Mouse (Mus musculus) frontal cortex, postnatal 36 days (tissue): ENCODE measurements around the gene Unc93a2.
"Not testable (repeated sequence)": the region's sequence is repeated elsewhere in the genome, so short reads cannot be mapped to it uniquely, and the experiment has no call there.

Experiments
- DNase-seq, 2 experiments: peaks; one replicate each; pipeline ENCODE4 v3.0.0; 2022; ENCODE audit warnings: low spot score in 2 of 2

Unc93a2 gene

DNA sequence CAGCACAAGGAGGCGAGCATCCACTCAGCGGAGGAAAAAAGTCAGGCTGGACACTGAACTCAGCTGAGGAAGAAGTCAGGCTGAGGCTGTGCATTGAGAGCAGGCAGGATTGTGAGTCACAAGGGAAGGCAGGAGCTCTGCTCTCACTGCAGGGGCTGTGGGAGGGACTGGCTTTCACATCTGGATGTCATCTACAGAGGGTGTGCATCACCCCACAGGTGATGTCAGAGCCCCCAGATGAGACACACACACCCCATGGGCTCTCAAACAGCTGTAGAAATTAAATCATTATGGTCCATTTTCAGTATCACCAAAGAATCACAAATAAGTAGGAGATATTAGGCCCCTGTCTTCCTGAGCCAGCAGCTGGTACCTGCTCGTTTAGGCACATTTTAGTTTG, at the start of gene Unc93a2:
Unc93a2 (minus strand) TSS at position 101 of the 400 bp plus-strand sequence.
- not testable (repeated sequence) for DNase-seq

GRCm38 (mm10) chr17:7434121-7434520, 48.9 kb upstream of the Unc93a2 start:
- not testable (repeated sequence) for DNase-seq

DNA sequence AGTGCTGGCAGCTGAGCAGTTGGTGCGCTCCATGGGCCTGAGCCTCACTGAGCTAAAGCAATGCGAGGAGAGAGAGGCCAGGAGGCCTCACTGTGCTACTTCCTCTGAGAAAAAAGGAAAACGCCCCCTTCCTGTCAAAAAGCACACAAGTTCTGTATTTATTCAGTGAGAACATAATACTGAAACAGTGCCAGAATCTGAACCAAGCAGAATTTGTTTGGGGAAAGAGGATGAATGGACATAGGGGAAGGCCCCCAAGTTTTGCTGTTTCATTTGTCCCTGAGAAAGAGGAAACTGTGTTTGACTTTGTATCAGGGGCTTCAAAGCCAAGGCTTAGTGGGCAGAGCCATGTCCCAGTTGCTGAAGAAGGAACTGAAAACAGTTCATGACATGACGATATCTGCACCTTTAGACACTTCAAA, 45.0 kb upstream of the Unc93a2 start:
- DNase-seq = not testable (repeated sequence)

GRCm38 (mm10) chr17:7420191-7420973, 35.1 kb upstream of the Unc93a2 start:
- peak; percentile 6 to 22 for DNase-seq

- DNase-seq = not testable (repeated sequence)
These were observed 29.5 kb upstream of the Unc93a2 start for GRCm38 (mm10) chr17:7414601-7415310.

DNA sequence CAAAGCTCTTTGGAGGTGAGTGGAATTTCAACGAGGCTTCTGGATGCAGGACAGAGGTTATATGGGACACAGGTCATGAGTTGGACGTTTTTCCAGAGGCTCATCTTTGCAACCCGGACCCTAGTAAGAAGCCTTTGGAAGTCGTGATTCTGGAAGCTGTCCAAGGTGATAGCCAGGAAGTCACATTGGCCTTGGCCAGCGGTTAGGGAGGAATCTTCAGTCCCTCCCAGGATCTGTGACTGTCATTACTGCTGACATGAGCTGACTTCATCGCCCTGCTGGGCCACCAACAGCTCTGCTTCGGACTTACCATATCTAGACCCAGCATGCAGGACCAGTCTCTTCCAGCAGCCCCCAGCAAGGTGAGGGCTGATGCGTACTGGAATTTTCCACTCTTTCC, 28.1 kb upstream of the Unc93a2 start:
- DNase-seq = not testable (repeated sequence)

DNA sequence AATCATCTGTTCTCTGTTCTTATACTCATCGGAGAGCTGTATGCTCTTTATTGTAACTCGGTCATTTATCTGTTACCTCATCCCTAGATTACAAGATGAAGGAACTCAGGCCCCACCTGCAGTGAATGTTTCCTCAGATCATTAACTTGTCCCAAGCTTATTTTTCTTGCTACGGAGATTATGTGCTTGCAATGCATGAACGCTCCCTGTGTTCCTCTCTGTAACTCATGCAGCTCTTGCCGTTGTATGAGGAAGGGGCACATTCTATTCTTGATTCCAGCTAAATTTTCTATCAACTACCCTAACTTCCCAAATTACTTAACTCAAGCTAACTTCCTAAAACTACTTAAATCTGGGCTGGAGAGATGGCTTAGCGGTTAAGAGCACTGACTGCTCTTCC, 14.5 kb upstream of the Unc93a2 start:
- not testable (repeated sequence) for DNase-seq

- not testable (repeated sequence) for DNase-seq
These were observed 13.1 kb upstream of the Unc93a2 start for GRCm38 (mm10) chr17:7398198-7398847.

- not testable (repeated sequence) for DNase-seq
These were observed 11.8 kb upstream of the Unc93a2 start for GRCm38 (mm10) chr17:7397079-7397478.

DNA sequence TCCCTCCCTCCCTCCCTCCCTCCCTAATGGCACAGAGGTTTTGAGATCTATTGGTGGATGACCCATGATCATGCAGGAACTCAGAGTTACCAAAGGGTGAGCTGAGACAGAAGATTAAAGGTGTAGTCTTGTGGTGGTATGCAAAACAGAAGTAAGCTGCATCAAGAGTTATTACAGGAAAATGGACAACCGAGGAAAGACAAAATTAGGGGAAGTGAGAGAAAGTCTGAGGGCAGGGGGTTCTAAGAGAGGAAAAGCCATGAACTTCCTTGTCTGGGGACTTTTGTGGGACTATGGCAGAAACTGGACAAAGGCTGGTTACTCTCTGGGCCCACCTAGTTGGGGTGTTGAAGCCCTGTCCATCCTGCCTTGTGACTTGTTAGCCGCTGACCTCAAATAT, 11.0 kb upstream of the Unc93a2 start:
- not testable (repeated sequence) for DNase-seq

- not testable (repeated sequence) for DNase-seq
These were observed 10.4 kb upstream of the Unc93a2 start for GRCm38 (mm10) chr17:7395671-7396070.

DNA sequence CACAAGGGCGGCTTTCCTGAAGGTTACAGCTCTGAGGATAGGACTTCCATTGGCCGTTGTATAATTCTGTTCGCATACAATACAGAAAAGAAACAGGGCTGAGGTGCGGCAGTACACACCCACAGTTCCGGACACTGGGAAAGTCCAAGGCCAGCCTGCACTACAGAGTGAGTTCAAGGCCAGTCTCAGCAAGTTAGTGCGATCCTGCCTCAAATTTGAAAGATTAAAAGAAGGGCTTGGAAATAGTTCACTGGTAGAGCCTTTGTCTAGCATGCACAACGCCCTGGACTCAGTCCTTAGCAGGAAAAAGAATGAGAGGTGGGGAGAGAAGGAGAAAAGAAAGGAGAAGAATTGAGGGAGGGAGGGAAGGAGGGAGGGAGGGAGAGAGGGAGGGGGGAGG, 9.9 kb upstream of the Unc93a2 start:
- not testable (repeated sequence) for DNase-seq

GRCm38 (mm10) chr17:7389898-7390297, 4.6 kb upstream of the Unc93a2 start:
- DNase-seq = not testable (repeated sequence)

GRCm38 (mm10) chr17:7388958-7389356, 3.7 kb upstream of the Unc93a2 start:
- DNase-seq = not testable (repeated sequence)

DNA sequence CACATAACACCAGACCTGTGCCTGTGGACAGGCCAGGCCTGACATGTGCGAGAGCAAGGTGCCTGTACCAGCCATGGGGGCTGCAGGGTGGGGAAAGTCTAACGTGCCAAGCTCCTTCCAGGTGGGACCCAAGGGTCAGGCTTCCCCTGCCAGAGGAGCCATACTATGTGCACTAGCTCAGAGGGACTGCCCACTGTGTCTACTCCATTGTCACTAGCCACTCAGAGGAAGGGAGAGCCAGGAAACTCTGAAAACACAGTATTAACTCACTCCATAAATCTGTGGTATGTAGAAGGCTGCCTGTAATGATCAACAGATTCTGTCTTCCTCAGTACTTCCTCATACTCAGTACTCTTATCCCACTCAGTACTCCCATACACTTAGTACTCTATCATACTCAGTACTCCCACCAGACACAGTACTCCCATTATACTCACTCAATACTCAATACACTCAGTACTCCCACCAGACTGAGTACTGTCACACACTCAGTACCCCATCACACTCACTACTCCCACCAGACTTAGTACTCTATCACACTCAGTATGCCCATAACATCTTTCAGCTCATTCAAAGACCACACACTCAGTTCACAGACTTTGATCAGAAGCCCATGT, 3.2 kb upstream of the Unc93a2 start:
- not testable (repeated sequence) for DNase-seq

- DNase-seq = not testable (repeated sequence)
These were observed 752 bp upstream of the Unc93a2 start for GRCm38 (mm10) chr17:7386016-7386415.

- not testable (repeated sequence) for DNase-seq
These were observed 1.8 kb downstream of the Unc93a2 start for GRCm38 (mm10) chr17:7383167-7384143.

GRCm38 (mm10) chr17:7382711-7383110, 2.6 kb downstream of the Unc93a2 start:
- not testable (repeated sequence) for DNase-seq

DNA sequence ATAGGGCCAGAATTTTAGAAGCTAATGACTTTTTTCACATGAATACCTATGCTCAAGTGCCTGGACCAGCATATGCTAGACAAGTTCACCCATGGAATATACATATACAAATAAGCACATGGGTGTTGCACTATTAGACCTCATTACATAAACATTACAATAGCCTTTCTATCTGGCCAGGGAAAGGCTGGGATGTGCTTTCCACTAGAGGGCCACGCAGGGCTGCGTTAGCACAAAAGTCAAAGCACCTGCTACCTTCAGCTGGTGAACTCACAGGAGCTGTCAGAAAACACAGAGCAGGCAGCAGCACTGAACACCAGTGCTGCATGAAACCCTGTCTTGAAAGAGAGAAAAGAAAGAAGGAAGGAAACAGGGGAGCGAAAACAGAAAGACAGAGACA, 7.4 kb downstream of the Unc93a2 start:
- DNase-seq = not testable (repeated sequence)

- DNase-seq = not testable (repeated sequence)
These were observed 8.1 kb downstream of the Unc93a2 start for GRCm38 (mm10) chr17:7376951-7377700.
